Mouse (Mus musculus): ENCODE data around the gene A830018L16Rik. TPM values are rescaled to one million over a fixed set of nuclear protein-coding genes. Genes with fewer than 3 reads are reported as not detected.
"Not testable (repeated sequence)": the region's sequence is repeated elsewhere in the genome, so short reads cannot be mapped to it uniquely, and the experiment has no call there.

A830018L16Rik gene
- polyA plus RNA-seq, 1 experiment from 2014 or later: 13.5 TPM

DNA sequence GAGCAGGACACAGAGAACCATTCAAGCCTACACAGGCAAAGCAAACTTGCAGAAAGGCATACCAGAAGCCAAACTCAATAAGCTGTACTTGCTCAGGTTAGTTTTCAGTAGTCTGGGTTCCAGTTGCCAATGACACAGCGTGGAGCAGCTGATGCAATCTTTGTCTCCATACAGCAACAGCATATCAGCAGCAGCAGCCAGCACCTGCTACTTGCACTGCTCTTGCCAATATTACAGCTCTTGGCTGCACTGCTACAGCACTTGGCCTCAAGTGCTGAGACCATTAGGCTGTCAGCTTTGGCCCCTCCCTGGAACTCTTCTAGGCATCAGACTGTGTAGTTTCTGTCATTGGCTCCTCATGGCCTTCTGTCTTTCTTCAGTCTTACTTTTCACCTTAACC is 44.4 kb downstream of the A830018L16Rik start:
- peak; percentile 33 for DNase-seq (ENCODE audit: low spot score)
- no peaks in the 10 kb centered on the region for H3K36me3 ChIP-seq (replicated peaks; ENCODE audit: control insufficient read depth, insufficient read depth)
- H3K9me3 ChIP-seq (ENCODE audit: control insufficient read depth, low read length): 0 out of 2 replicates have a peak, but pooled peaks cover 11% of the 10 kb centered on the region
- no peaks in the 10 kb centered on the region for H3K27me3 ChIP-seq (ENCODE audit: control insufficient read depth, insufficient read depth, low read length)
- H3K4me3 ChIP-seq (replicated peaks; ENCODE audit: low read length): no peak overlapping the region
- 88% methylated on average over 1 of the region's 1 CpGs for WGBS
- H3K27ac ChIP-seq: no peak overlapping the region
- peak; percentile 59; the same call in 1 of the 2 replicates for ATAC-seq (ENCODE audit: low FRiP score)
- H3K4me1 ChIP-seq (replicated peaks; ENCODE audit: control insufficient read depth, insufficient read depth, low read length): no peaks in the 10 kb centered on the region
- H3K4me2 ChIP-seq (replicated peaks): no peak overlapping the region
- H3K9ac ChIP-seq: no peak overlapping the region

DNA sequence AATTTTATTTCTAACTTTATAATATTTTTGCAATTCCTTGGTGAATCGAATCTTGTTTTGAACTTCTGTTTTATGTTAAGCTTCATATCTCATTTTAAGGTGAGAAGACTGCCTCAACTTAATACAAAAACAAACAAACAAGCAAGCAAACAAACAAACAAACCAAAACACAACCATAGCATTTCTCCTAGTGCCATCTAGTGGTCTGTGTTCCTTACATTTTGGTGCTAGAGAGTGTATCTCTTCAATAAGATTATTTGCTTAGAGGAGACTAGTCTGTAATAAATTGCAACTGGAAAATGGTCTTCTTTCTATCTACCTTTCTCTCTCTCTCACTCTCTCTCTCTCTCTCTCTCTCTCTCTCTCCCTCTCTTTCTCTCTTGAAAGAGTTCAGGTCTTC is 52.4 kb downstream of the A830018L16Rik start:
- H3K36me3 ChIP-seq (replicated peaks; ENCODE audit: control insufficient read depth, insufficient read depth): no peaks in the 10 kb centered on the region
- WGBS: 78% methylated on average over 1 of the region's 1 CpGs
- H3K4me2 ChIP-seq (replicated peaks): no peak overlapping the region
- H3K9ac ChIP-seq: no peak overlapping the region
- H3K27me3 ChIP-seq (ENCODE audit: control insufficient read depth, insufficient read depth, low read length): no peaks in the 10 kb centered on the region
- ATAC-seq (ENCODE audit: low FRiP score) (no peak), DNase-seq (ENCODE audit: low spot score) (peak; percentile 57)
- H3K4me1 ChIP-seq (replicated peaks; ENCODE audit: control insufficient read depth, insufficient read depth, low read length): no peaks in the 10 kb centered on the region
- H3K9me3 ChIP-seq (ENCODE audit: control insufficient read depth, low read length): no peaks in the 10 kb centered on the region
- no peak overlapping the region for H3K27ac ChIP-seq
- H3K4me3 ChIP-seq (replicated peaks; ENCODE audit: low read length): no peak overlapping the region

DNA sequence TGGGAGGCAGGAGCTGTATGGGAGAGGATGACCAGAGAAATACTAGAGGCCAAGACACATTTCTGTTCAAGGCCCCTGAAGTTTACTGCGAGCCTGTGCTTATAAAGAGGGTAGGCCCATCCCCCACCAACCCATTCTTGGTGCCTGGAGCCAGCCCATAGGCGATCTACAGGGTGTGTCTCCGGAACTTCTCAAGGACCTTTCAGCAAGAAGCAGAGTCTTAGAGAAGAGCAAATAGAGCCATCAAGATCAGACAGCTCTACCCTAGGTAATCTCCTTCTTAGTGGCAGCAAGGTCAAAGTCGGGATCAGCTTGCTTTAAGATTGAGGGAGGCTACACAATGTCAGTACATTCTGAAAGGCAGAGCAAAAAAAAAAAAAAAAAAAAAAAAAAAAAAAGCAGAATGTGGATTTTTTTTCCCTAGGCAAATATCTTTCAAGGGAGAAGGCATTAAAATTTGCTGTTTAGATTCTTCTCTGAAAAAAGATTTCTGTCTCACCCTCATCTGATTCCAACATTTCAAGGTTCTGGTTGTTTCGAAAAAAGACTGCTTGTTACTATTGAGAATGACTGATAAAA is 53.2 kb downstream of the A830018L16Rik start:
- H3K27me3 ChIP-seq (ENCODE audit: control insufficient read depth, insufficient read depth, low read length): no peaks in the 10 kb centered on the region
- H3K36me3 ChIP-seq (replicated peaks; ENCODE audit: control insufficient read depth, insufficient read depth): no peaks in the 10 kb centered on the region
- H3K9ac ChIP-seq: no peak overlapping the region
- ATAC-seq (ENCODE audit: low FRiP score) (no peak), DNase-seq (ENCODE audit: low spot score) (no peak)
- H3K4me2 ChIP-seq (replicated peaks): no peak overlapping the region
- no peak overlapping the region for H3K4me3 ChIP-seq (replicated peaks; ENCODE audit: low read length)
- no peak overlapping the region for H3K27ac ChIP-seq
- 63% methylated on average over 5 of the region's 5 CpGs for WGBS
- no peaks in the 10 kb centered on the region for H3K9me3 ChIP-seq (ENCODE audit: control insufficient read depth, low read length)
- H3K4me1 ChIP-seq (replicated peaks; ENCODE audit: control insufficient read depth, insufficient read depth, low read length): no peaks in the 10 kb centered on the region

GRCm38 (mm10) chr1:11492936-11493335 is 79.0 kb downstream of the A830018L16Rik start:
- ATAC-seq (ENCODE audit: low FRiP score) (no peak), DNase-seq (ENCODE audit: low spot score) (no peak)
- Histone ChIP-seq H3K27ac (no peak overlapping the region), H3K4me2 (replicated peaks) (no peak overlapping the region), H3K27me3 (ENCODE audit: control insufficient read depth, insufficient read depth, low read length) (no peaks in the 10 kb centered on the region), H3K9ac (no peak overlapping the region), H3K4me3 (replicated peaks; ENCODE audit: low read length) (no peak overlapping the region), H3K9me3 (ENCODE audit: control insufficient read depth, low read length) (no peaks in the 10 kb centered on the region), H3K36me3 (replicated peaks; ENCODE audit: control insufficient read depth, insufficient read depth) (no peaks in the 10 kb centered on the region), H3K4me1 (replicated peaks; ENCODE audit: control insufficient read depth, insufficient read depth, low read length) (no peaks in the 10 kb centered on the region)
- WGBS: 75% methylated on average over 2 of the region's 2 CpGs

- DNase-seq (ENCODE audit: low spot score) (peak; percentile 7), ATAC-seq (ENCODE audit: low FRiP score) (no peak)
- Histone ChIP-seq H3K36me3 (replicated peaks; ENCODE audit: control insufficient read depth, insufficient read depth) (no peaks in the 10 kb centered on the region), H3K27me3 (ENCODE audit: control insufficient read depth, insufficient read depth, low read length) (no peaks in the 10 kb centered on the region), H3K27ac (no peak overlapping the region), H3K4me1 (replicated peaks; ENCODE audit: control insufficient read depth, insufficient read depth, low read length) (no peaks in the 10 kb centered on the region), H3K9ac (no peak overlapping the region), H3K4me2 (replicated peaks) (no peak overlapping the region), H3K4me3 (replicated peaks; ENCODE audit: low read length) (no peak overlapping the region), H3K9me3 (ENCODE audit: control insufficient read depth, low read length) (no peaks in the 10 kb centered on the region)
Observed at GRCm38 (mm10) chr1:11501556-11501955, 87.7 kb downstream of the A830018L16Rik start.

GRCm38 (mm10) chr1:11549810-11550209 is 135.9 kb downstream of the A830018L16Rik start:
- not testable (repeated sequence) for H3K4me2 ChIP-seq (replicated peaks); H3K4me1 ChIP-seq (replicated peaks; ENCODE audit: control insufficient read depth, insufficient read depth, low read length); DNase-seq (ENCODE audit: low spot score); H3K27me3 ChIP-seq (ENCODE audit: control insufficient read depth, insufficient read depth, low read length); H3K4me3 ChIP-seq (replicated peaks; ENCODE audit: low read length); H3K9ac ChIP-seq; H3K9me3 ChIP-seq (ENCODE audit: control insufficient read depth, low read length); ATAC-seq (ENCODE audit: low FRiP score); H3K36me3 ChIP-seq (replicated peaks; ENCODE audit: control insufficient read depth, insufficient read depth); H3K27ac ChIP-seq
- WGBS: 97% methylated on average over 1 of the region's 1 CpGs

GRCm38 (mm10) chr1:11565309-11565708 is 151.4 kb downstream of the A830018L16Rik start:
- Histone ChIP-seq H3K4me3 (replicated peaks; ENCODE audit: low read length) (no peak overlapping the region), H3K4me1 (replicated peaks; ENCODE audit: control insufficient read depth, insufficient read depth, low read length) (no peaks in the 10 kb centered on the region), H3K27me3 (ENCODE audit: control insufficient read depth, insufficient read depth, low read length) (no peaks in the 10 kb centered on the region), H3K4me2 (replicated peaks) (no peak overlapping the region), H3K27ac (no peak overlapping the region), H3K36me3 (replicated peaks; ENCODE audit: control insufficient read depth, insufficient read depth) (no peaks in the 10 kb centered on the region), H3K9me3 (ENCODE audit: control insufficient read depth, low read length) (no peaks in the 10 kb centered on the region), H3K9ac (no peak overlapping the region)
- 10% methylated on average over 6 of the region's 6 CpGs for WGBS
- ATAC-seq (ENCODE audit: low FRiP score) (no peak; the same call in 1 of the 2 replicates), DNase-seq (ENCODE audit: low spot score) (peak; percentile 72)

DNA sequence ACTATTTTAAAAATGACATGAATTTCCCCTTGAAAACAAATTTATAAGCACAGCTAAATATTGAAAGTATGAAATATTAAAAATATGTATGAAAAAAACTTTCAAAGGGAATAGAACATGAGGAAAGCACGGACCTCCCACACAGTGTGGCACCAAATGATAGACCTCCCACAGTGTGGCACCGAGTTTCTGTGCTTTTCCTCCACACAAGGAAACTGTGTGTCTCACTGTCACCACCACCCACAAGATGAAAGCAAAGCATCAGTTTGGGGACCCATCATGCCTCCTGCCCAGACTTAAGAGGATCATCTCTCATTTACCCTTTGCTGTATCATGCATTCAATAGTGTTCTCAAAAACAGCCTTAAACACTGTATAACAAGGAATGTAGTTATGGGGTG is 152.8 kb downstream of the A830018L16Rik start:
- DNase-seq (ENCODE audit: low spot score) (no peak), ATAC-seq (ENCODE audit: low FRiP score) (no peak)
- 85% methylated on average over 2 of the region's 2 CpGs for WGBS
- H3K9me3 ChIP-seq (ENCODE audit: control insufficient read depth, low read length): no peaks in the 10 kb centered on the region
- no peaks in the 10 kb centered on the region for H3K36me3 ChIP-seq (replicated peaks; ENCODE audit: control insufficient read depth, insufficient read depth)
- H3K4me2 ChIP-seq (replicated peaks): no peak overlapping the region
- H3K4me3 ChIP-seq (replicated peaks; ENCODE audit: low read length): no peak overlapping the region
- H3K27me3 ChIP-seq (ENCODE audit: control insufficient read depth, insufficient read depth, low read length): no peaks in the 10 kb centered on the region
- H3K27ac ChIP-seq: no peak overlapping the region
- H3K4me1 ChIP-seq (replicated peaks; ENCODE audit: control insufficient read depth, insufficient read depth, low read length): no peaks in the 10 kb centered on the region
- no peak overlapping the region for H3K9ac ChIP-seq

DNA sequence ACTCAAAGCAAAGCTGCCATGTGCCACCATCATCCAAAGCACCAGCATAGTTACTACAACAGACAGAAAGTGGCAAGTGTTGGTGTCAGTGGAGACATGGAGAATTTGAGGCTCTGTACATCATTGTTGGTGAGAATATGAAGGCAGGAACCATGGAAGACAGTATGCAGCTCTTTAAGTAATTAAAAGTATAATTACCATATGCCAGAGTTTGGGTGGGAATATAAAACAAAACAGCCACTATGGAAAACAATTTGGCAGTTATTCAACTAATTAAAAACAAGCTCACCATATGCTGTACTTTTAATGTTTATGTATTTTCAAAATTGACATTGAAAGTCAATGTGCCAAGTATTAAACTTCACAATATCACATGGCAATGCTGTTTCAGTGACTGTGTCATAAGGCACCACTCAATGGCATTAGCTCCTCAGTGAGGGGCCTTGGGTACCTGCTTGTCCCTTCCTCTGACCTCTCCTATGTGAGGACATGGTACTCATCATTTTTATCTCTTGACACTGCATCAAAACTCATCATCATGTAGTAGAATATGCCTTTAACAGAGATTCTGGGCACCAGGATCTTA is 153.5 kb downstream of the A830018L16Rik start:
- H3K27me3 ChIP-seq (ENCODE audit: control insufficient read depth, insufficient read depth, low read length): no peaks in the 10 kb centered on the region
- H3K4me3 ChIP-seq (replicated peaks; ENCODE audit: low read length): no peak overlapping the region
- H3K9me3 ChIP-seq (ENCODE audit: control insufficient read depth, low read length): no peaks in the 10 kb centered on the region
- H3K9ac ChIP-seq: no peak overlapping the region
- H3K36me3 ChIP-seq (replicated peaks; ENCODE audit: control insufficient read depth, insufficient read depth): no peaks in the 10 kb centered on the region
- H3K4me1 ChIP-seq (replicated peaks; ENCODE audit: control insufficient read depth, insufficient read depth, low read length): no peaks in the 10 kb centered on the region
- no peak overlapping the region for H3K27ac ChIP-seq
- DNase-seq (ENCODE audit: low spot score) (no peak), ATAC-seq (ENCODE audit: low FRiP score) (no peak)
- H3K4me2 ChIP-seq (replicated peaks): no peak overlapping the region

DNA sequence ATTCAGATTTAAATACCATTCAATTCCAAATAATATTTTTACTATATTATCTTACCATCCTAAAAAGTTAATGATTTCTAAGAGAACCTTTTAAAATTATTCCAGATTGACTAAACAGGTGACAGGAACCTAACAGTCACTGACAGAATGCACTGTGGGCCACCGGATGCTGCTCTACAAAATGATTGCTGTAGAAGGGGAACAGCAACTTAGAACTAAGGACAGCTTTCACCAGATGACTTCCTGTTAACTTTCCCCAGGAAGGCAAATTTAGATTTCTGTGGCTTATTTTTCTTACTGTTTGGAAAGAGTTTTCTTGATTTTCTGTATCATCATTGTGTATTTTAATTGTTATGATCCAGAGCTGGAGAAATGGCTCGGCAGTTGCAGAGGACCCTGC is 156.4 kb downstream of the A830018L16Rik start:
- 89% methylated on average over 2 of the region's 2 CpGs for WGBS
- H3K4me2 ChIP-seq (replicated peaks): no peak overlapping the region
- no peaks in the 10 kb centered on the region for H3K9me3 ChIP-seq (ENCODE audit: control insufficient read depth, low read length)
- H3K27ac ChIP-seq: no peak overlapping the region
- H3K36me3 ChIP-seq (replicated peaks; ENCODE audit: control insufficient read depth, insufficient read depth): no peaks in the 10 kb centered on the region
- no peaks in the 10 kb centered on the region for H3K4me1 ChIP-seq (replicated peaks; ENCODE audit: control insufficient read depth, insufficient read depth, low read length)
- ATAC-seq (ENCODE audit: low FRiP score): no peak
- H3K9ac ChIP-seq: no peak overlapping the region
- H3K27me3 ChIP-seq (ENCODE audit: control insufficient read depth, insufficient read depth, low read length): no peaks in the 10 kb centered on the region
- no peak overlapping the region for H3K4me3 ChIP-seq (replicated peaks; ENCODE audit: low read length)
- no peak for DNase-seq (ENCODE audit: low spot score)
